ENCODE assay signal across 8 mouse cellular contexts in the genomic region with DNA sequence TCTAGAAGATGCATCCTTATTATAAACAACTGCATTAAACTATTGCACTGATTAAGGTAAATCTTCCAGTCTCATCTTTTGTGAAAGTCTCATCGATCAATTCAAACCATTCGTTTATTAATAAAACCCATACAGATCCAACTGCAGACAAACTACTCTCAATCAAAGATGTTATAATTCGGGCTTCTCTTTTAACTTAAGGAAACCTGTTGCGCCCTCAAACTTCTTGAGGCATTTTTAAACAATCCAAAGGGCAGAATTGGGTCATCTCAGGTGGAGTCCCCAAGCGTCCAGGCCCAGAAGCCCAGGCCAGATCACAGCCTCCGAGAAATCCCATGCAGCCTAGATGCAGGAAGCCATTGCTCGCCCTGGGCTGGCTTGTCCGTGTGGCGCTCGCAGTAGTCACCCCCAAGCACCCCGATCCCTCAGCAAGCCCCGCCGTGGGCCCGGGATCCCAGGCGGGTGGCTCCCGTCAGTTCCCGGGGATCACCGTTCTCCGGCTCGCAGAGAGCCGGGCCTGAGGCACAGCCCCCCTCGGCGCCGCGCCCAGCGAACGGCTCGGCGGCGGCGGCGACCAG. TPM values are rescaled to one million over a fixed set of nuclear protein-coding genes. Genes with fewer than 3 reads are reported as not detected.
DNase-seq lines count a peak whose midpoint lies in the region; ATAC-seq lines count a peak whose summit lies in the region.

No protein-coding gene starts in this region.

- H3K9ac ChIP-seq in heart, embryonic 16.5 days (ENCODE audit: low read length) = peak overlapping the region; percentile 99
- peak overlapping the region; percentile 100 for H3K9ac ChIP-seq in limb, embryonic 13.5 days
- H3K9ac ChIP-seq in midbrain, embryonic 16.5 days (ENCODE audit: low read depth, low read length) = peak overlapping the region; percentile 94

- H3K4me2 ChIP-seq in heart, embryonic 16.5 days (ENCODE audit: low read depth, low read length) = peak overlapping the region; percentile 93
- H3K4me2 ChIP-seq in limb, embryonic 13.5 days (replicated peaks) = peak overlapping the region; percentile 73
- peak overlapping the region; percentile 60 for H3K4me2 ChIP-seq in midbrain, embryonic 16.5 days (ENCODE audit: low read length)

- peak; percentile 54 for DNase-seq in ovary, postnatal 10 days (ENCODE audit: low spot score)
- DNase-seq in ovary, adult 18-20 months (ENCODE audit: low spot score) = no peak
- DNase-seq in Muller cell, postnatal 12 days (ENCODE audit: inconsistent ontology term) = peak; percentile 71
- DNase-seq in embryo, embryonic 10.5 days (ENCODE audit: low spot score) = peak; percentile 79
- DNase-seq in right cerebral cortex, adult 18-20 months = no peak

- no peaks in the 10 kb centered on the region for H3K27me3 ChIP-seq in heart, embryonic 16.5 days (ENCODE audit: control insufficient read depth, insufficient read depth, low read length)
- H3K27me3 ChIP-seq in limb, embryonic 13.5 days = no peaks in the 10 kb centered on the region
- no peaks in the 10 kb centered on the region for H3K27me3 ChIP-seq in midbrain, embryonic 16.5 days (ENCODE audit: control insufficient read depth, insufficient read depth, low read depth, low read length)

- 0 out of 2 replicates have a peak, but pooled peaks cover 3% of the 10 kb centered on the region for H3K9me3 ChIP-seq in heart, embryonic 16.5 days (replicated peaks; ENCODE audit: control insufficient read depth, low read length)
- H3K9me3 ChIP-seq in limb, embryonic 13.5 days = no peaks in the 10 kb centered on the region
- no peaks in the 10 kb centered on the region for H3K9me3 ChIP-seq in midbrain, embryonic 16.5 days (replicated peaks; ENCODE audit: control insufficient read depth, low read length, poor library complexity, severe bottlenecking)

- peak overlapping the region; percentile 89 for H3K4me3 ChIP-seq in heart, embryonic 16.5 days (ENCODE audit: low read length)
- peak overlapping the region; percentile 85 for H3K4me3 ChIP-seq in limb, embryonic 13.5 days
- H3K4me3 ChIP-seq in midbrain, embryonic 16.5 days (ENCODE audit: low read depth, low read length) = peak overlapping the region; percentile 85

- ATAC-seq in heart, embryonic 16.5 days (replicated peaks; ENCODE audit: extremely low read depth, insufficient read depth, low FRiP score) = peak; percentile 43
- ATAC-seq in limb, embryonic 13.5 days (ENCODE audit: low FRiP score, low read depth) = peak; percentile 76
- peak; percentile 56; the same call in 1 of the 2 replicates for ATAC-seq in midbrain, embryonic 16.5 days

- 5% methylated on average over 32 of the region's 32 CpGs for WGBS in heart, embryonic 16.5 days
- WGBS in limb, embryonic 13.5 days = 5% methylated on average over 31 of the region's 32 CpGs
- WGBS in midbrain, embryonic 16.5 days = 6% methylated on average over 32 of the region's 32 CpGs

- no peaks in the 10 kb centered on the region for H3K36me3 ChIP-seq in heart, embryonic 16.5 days (ENCODE audit: control insufficient read depth, insufficient read depth)
- H3K36me3 ChIP-seq in limb, embryonic 13.5 days = peaks cover 6% of the 10 kb centered on the region; the same call in 1 of the 2 replicates
- no peaks in the 10 kb centered on the region for H3K36me3 ChIP-seq in midbrain, embryonic 16.5 days (ENCODE audit: control insufficient read depth, insufficient read depth, low read length)

- peak overlapping the region; percentile 99 for H3K27ac ChIP-seq in heart, embryonic 16.5 days (ENCODE audit: low read length)
- peak overlapping the region; percentile 99 for H3K27ac ChIP-seq in limb, embryonic 13.5 days
- H3K27ac ChIP-seq in midbrain, embryonic 16.5 days (ENCODE audit: low read length) = peak overlapping the region; percentile 90

- peaks cover 16% of the 10 kb centered on the region for H3K4me1 ChIP-seq in heart, embryonic 16.5 days (ENCODE audit: control insufficient read depth, insufficient read depth, low read length)
- H3K4me1 ChIP-seq in limb, embryonic 13.5 days = peaks cover 22% of the 10 kb centered on the region
- peaks cover 11% of the 10 kb centered on the region for H3K4me1 ChIP-seq in midbrain, embryonic 16.5 days (ENCODE audit: control insufficient read depth, insufficient read depth, low read length)

RNA-seq across cellular contexts. Expression of gene Snx9, which starts 0.5 kb away (rescaled TPM):
- polyA plus RNA-seq in heart, embryonic 16.5 days (2015; fragmentation: Nextera tagmentation; extraction: Ambion mirVana) = 19.4 and 20.9 TPM in 2 replicates
- 27.6 and 28.3 TPM in 2 replicates for polyA plus RNA-seq in limb, embryonic 13.5 days (2015; fragmentation: Nextera tagmentation; extraction: Ambion mirVana)
- polyA plus RNA-seq in midbrain, embryonic 16.5 days (2015; fragmentation: Nextera tagmentation; extraction: Ambion mirVana) = 5.6 and 5.9 TPM in 2 replicates

Comparison
In these comparisons a context has a peak if more than half of its experiments do, and no peak if none do; other contexts are left out.
1. DNase-seq: peak in ovary, postnatal 10 days (single experiment), Muller cell, postnatal 12 days (single experiment) and embryo, embryonic 10.5 days (single experiment); none in ovary, adult 18-20 months (single experiment) and right cerebral cortex, adult 18-20 months (single experiment).
2. Peak in every context shown above with its lines, with median percentiles within 50 percentile points of each other: ATAC-seq, H3K27ac ChIP-seq, H3K4me2 ChIP-seq, H3K4me3 ChIP-seq and H3K9ac ChIP-seq.